Mouse (Mus musculus): ENCODE measurements around the gene Rap1gap2. TPM values are rescaled to one million over a fixed set of nuclear protein-coding genes. Genes with fewer than 3 reads are reported as not detected.

Gene Rap1gap2
- total RNA-seq, 2 experiments from 2014 or later: 77.8 to 87.8 TPM

GRCm38 (mm10) chr11:74521981-74522486 lies 88.7 kb downstream of the Rap1gap2 start:
- no peak for DNase-seq
- intact Hi-C loops (cut with DNase I): no loop called here

- intact Hi-C loops (cut with DNase I): no loop called here
Observed at GRCm38 (mm10) chr11:74520201-74520600, 90.5 kb downstream of the Rap1gap2 start.

DNA sequence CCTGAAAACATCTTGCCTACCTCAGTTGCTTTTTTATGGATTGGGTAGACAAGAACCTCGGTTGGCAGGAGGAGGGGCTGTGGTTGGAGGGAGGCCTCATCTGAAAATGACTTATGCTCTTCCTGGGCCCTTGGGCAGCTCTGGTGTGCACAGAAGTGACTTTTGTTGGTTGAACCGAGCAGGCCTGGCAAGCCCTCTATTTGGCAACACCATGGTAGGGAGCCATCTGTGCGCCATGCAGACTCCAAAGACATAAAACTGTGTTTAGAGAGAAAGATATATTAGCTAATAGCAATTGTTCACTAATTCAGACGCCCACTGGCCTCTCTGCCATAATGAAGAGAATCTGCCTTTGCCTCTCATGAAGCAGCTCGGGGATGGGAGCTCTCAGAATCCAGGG lies 94.6 kb downstream of the Rap1gap2 start:
- peak; percentile 58 for DNase-seq

More at GRCm38 (mm10) chr11:74520201-74520600, 90.5 kb downstream of the Rap1gap2 start:
- DNase-seq: no peak

DNA sequence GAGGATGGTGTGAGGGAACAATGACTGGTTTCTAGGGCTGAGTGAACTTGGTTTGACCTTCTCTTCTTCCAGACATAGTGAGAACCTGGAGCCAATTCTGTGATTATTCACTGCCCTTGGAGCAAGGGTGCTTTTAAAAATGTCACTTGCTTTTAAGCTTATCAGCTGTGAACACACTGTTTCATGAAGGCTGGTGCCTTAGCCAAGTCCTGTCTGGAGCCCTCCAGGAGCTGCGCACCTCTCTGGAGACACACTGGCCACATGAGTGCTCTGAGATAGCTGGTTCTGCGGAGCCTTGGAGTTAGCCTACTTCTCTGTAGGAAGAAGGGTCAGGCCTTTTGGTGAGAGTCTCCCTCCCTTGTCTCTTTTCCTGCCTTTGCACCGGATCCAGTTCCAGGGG lies 95.7 kb downstream of the Rap1gap2 start:
- intact Hi-C loops (cut with DNase I): no loop called here

More for the DNA sequence above, 94.6 kb downstream of the Rap1gap2 start:
- intact Hi-C loops (cut with DNase I): no loop called here

DNA sequence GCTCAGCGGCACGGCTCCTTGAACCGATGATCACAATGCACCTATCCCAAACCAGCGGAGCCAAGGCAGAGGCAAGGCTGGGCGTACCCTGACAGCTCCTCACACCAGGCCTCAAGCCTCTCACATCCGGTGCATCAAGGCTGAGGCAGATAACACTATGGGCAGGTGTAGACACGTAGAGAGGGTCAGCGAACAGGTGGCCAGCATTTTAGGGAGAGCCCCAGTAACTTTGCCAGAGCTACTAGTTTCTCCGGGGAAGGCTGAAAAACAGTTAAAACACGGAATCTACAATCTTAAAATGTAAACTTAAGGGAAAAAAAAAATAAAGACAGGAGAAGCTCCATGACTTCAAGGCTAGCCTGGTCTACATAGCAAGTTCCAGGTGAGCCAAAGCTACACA lies 98.1 kb downstream of the Rap1gap2 start:
- intact Hi-C loops (cut with DNase I): no loop called here

More for the DNA sequence above, 95.7 kb downstream of the Rap1gap2 start:
- DNase-seq: no peak

DNA sequence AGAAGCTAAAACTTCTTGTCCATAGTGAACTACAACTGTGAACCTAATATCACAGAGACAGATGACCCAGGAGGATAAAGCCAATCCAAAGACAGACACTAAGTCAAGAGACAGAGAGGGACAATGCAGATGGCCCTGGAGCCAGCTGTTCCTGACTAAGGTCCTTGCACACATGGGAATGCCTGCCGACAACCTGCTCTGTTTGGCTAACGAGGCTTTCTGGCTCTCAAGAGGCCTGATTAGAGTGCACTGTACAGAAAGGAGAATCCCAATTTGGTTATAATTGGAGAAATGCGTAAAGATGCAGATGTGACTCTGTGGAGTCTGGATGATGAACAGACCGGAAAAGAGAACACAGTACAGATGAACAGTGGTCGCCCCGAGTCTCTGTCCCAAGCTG lies 104.4 kb downstream of the Rap1gap2 start:
- intact Hi-C loops (cut with DNase I): no loop called here
- no peak for DNase-seq

More for the DNA sequence above, 98.1 kb downstream of the Rap1gap2 start:
- no peak for DNase-seq

GRCm38 (mm10) chr11:74502485-74502884 lies 108.2 kb downstream of the Rap1gap2 start:
- no peak for DNase-seq
- intact Hi-C loops (cut with DNase I): no loop called here

DNA sequence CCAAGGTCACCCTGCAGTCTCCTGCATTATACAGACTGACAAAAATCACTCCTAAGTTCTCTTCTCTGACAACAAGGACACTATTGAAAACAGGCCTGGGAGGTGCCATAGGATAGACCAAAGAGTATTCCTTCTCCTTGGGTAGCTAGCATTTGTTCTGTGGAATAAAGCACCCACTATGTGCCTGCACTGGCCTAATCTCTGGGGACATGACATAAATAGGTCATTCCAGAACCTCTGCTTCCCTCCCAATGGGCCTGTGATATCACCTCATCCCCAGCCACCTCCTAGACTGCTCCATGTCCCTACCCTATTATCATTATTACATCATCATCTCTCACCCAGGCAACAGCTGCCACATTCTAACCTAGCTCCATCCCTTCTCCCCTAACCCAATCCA lies 108.7 kb downstream of the Rap1gap2 start:
- intact Hi-C loops (cut with DNase I): no loop called here
- DNase-seq: no peak

- intact Hi-C loops (cut with DNase I): no loop called here
- no peak for DNase-seq
Observed at GRCm38 (mm10) chr11:74501061-74501460, 109.7 kb downstream of the Rap1gap2 start.

DNA sequence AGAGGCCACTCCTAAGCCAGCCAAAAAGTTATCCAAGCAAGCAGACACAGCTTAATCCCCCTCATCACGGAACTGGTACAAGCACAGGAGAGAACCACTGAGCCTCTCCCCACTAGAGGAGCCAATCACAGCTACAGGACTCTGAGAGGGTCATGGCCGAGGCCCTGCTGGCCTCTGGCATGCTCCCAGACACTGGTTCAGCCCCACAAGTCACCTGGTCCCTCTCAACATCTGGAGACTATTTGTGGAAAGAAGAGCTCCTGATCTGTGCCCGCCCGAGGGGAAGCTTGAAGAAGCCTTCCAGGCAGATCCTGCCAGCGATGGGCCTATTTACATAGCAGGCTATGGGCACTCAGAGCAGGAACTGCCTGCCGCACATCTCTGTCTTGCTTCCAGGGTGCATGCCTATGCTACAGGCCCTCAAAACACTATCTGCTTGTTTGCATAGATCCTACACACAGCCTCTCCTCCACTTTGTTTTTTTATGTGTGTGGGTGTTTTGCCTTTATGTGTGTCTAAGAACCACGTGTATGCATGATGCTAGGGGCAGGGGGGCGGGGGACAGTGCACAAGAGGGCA lies 111.1 kb downstream of the Rap1gap2 start:
- intact Hi-C loops (cut with DNase I): no loop called here

DNA sequence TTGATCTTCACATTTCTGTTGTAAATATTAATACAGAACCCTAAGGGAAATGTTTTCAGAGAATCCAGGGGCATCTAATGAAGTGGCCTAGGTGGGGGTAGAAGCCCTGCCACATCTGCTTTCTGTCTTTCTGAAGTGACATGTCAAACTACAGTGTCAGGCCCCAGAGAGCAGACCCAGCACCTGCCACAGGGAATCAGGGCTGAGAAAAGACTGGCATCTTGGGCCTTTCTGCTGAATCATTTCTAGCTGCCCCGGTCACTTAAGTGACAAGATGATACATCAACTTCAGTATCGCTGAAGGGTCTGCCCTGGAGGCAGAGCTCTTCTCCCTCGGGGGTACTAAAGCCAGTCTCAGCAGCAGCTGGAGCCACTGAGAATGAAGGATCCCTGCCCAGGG lies 111.7 kb downstream of the Rap1gap2 start:
- no peak for DNase-seq
- intact Hi-C loops (cut with DNase I): no loop called here

More for the DNA sequence above, 111.1 kb downstream of the Rap1gap2 start:
- no peak for DNase-seq

DNA sequence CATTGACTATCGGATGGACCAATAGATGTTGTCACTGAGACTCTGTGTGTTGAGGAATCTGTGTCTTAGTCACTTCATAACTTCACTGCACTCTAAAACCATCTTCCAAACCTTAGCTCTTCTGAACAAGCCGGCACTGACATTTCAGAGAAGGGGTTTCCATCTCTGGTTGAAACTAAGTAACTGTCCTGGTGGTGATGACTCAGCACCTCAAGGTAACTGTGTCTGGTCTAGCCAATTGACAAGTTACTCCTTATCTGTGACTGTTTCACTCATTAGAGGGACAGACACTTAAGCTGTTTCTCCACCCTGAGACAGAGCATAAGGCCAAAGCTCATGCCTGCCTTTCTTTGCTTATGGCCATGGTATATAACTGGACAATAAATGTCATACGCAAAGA lies 114.1 kb downstream of the Rap1gap2 start:
- intact Hi-C loops (cut with DNase I): no loop called here
- DNase-seq: no peak

DNA sequence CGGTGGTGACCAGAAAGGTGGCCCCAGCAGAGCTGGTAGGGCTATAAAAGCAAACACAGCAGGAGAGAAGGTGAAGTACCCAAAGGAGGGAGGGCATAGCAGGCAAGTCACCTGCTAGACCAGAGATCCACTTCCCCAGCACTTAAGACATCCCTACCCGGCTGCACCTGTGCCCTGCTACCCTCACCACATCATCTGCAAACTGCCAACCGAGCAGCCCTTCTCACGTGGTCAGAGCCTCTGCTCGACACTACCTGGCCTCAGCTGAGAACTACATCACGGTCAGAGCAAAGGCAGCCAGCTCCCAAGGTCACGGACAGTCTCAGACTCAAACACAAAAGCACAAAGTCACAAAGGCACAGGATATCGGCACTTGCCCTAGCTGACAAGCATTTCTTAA lies 116.8 kb downstream of the Rap1gap2 start:
- intact Hi-C loops (cut with DNase I): no loop called here
- DNase-seq: no peak

DNA sequence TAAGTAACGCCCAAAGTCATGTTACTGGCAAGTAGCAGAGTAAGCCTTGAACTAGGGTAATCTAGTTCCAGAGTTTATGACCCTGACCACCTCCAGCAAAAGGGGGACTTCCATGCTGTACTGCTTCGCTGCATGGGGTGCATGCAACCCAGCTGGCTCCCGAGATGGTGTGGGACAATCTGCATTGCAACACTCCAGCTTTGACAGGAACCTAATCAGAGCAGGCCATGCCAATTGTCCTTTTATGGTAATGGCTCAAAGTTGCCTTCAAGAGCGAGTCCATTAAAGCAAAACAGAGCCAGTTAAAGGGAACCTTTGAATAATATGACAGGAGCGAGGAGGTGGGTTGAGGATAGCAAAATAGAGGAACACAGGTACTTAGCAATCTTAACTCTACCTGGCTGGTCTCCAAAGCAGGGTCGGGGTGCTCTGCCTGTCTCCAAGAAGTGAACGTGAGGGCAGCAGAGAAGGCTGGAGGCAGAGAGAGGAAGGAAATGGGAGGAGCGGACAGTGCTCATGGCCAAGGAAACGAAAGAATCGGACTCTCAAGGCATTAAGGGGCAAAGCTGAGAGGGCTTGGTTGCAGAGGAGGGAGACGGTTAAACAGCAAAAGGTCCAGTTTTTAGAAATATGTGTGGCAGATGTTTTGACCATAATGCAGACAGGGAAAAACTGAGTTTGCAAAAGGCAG lies 117.4 kb downstream of the Rap1gap2 start:
- intact Hi-C loops (cut with DNase I): no loop called here
- no peak for DNase-seq

GRCm38 (mm10) chr11:74491130-74491529 lies 119.6 kb downstream of the Rap1gap2 start:
- DNase-seq: no peak
- intact Hi-C loops (cut with DNase I): no loop called here

- intact Hi-C loops (cut with DNase I): no loop called here
- no peak for DNase-seq
Observed at GRCm38 (mm10) chr11:74489239-74489638, 121.5 kb downstream of the Rap1gap2 start.

- no peak for DNase-seq
- intact Hi-C loops (cut with DNase I): no loop called here
Observed at GRCm38 (mm10) chr11:74487952-74488351, 122.8 kb downstream of the Rap1gap2 start.

- DNase-seq: no peak
- intact Hi-C loops (cut with DNase I): no loop called here
Observed at GRCm38 (mm10) chr11:74485435-74486217, 125.1 kb downstream of the Rap1gap2 start.

- intact Hi-C loops (cut with DNase I): no loop called here
- DNase-seq: no peak
Observed at GRCm38 (mm10) chr11:74483871-74484270, 126.8 kb downstream of the Rap1gap2 start.

DNA sequence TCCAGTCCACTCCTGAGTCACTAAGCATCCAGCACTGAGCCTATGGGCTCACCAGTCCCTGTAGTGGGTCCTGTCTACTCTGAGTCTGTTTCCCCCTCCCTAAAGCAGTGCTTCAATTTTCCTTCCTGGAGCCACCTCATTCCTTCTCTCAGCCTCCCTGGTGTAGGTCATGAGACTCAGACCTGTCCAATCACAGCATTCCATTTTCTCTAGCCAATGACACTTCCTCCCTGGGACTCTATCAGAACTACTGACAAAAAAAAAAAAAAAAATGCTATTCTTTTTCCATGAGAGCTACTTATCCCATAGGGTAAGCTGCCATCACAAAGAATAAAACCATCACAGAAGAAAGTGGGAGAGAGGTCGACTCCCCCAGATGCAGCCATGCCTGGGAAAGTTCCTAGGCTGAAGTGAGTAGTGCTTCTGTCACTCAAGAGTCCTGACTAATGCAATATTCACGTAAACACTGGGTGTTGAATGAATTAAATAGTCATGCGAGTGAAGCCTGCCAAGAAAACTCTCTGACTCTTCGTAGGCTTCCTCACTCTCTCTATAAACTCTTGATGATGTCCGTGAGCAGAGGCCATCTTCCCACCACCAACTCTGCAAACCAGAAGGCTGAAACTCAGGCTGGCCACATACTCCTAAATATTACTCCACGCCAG lies 127.4 kb downstream of the Rap1gap2 start:
- DNase-seq: no peak
- intact Hi-C loops (cut with DNase I): no loop called here

DNA sequence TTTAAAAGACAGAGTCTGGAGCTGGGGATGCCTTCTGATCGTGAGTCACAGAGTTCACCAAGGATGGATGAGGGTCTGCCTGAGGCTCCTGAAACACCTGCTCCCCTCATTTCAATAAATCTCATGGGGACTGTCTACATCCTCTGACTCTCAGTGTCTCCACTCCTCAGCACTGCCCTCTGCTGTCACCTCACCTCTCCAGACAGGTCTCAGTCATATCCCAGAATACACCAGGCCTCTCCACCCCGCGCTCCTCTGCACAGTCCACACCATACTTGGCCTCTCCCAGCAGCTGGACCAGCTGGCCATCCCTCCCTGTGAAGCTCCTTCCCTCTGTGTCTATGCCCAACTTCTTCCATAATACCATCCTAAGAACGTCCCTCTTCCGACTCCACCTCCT lies 128.9 kb downstream of the Rap1gap2 start:
- intact Hi-C loops (cut with DNase I): no loop called here
- DNase-seq: no peak
